Mouse (Mus musculus): ENCODE results near the gene Prl2c1. TPM values are rescaled to one million over a fixed set of nuclear protein-coding genes. Genes with fewer than 3 reads are reported as not detected.
"Not testable (repeated sequence)": the region's sequence is repeated elsewhere in the genome, so short reads cannot be mapped to it uniquely, and the experiment has no call there.

Prl2c1 gene
- polyA plus RNA-seq (2012; rRNA removed), result not detected in 2 replicates

DNA sequence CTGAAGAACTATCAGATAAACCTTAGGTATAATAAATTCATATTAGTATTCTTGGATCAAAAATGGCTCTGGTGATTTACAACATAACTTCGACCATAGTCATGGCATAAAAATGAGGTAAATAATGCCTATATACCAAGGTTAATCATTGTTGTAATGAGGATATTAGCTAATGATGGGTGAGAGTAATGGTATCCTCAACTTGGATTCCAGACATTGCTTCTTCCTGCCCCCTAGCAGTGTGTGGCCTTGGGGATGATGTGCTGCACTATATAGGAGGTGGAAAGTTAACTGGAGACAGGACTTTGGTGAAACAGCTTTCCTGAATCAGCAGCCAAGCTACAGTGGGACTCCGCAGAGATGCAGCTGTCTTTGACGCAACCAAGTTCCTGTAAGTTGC lies at the start of gene Prl2c1:
Prl2c1 (plus strand) TSS at position 301 of the 400 bp plus-strand sequence.
- DNase-seq (ENCODE audit: low read depth, low spot score), result no peak

GRCm38 (mm10) chr13:27801354-27801753 lies 47.8 kb upstream of the Prl2c1 start, which contains the start of gene Prl2a1:
Gene Prl2a1 (plus strand): TSS chr13:27801654.
- DNase-seq (ENCODE audit: low read depth, low spot score), result no peak
- WGBS, result 53% methylated on average over 1 of the region's 1 CpGs

More for the DNA sequence above, at the start of gene Prl2c1:
- 82% methylated on average over 3 of the region's 3 CpGs for whole genome bisulfite sequencing

DNA sequence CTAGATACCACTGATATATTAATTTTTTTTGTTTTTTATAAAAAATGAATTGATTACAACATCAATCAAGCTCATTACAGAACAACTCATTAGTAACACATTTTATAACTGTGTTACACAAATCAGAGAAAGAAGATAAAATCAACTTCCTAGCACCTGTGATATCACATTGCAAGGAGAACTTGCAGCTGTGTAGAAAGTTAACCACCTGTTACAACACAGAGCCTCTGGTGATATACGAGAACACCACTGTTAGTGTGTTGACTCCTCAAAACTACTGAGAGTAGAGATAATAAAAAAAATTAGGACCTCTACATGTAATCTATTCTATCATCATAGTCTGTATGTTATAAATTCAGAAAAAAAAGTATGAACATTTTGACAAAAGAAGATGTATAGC lies 46.4 kb upstream of the Prl2c1 start:
- DNase-seq (ENCODE audit: low read depth, low spot score), result no peak
- WGBS, result 67% methylated on average over 1 of the region's 1 CpGs

- DNase-seq (ENCODE audit: low read depth, low spot score), result not testable (repeated sequence)
- 87% methylated on average over 2 of the region's 2 CpGs for WGBS
Observed at GRCm38 (mm10) chr13:27904236-27904635, 55.1 kb downstream of the Prl2c1 start.

Other genes with a start within 250 kb of the Prl2c1 start
- gene Prl7b1, start 238.8 kb upstream of the Prl2c1 start, polyA plus RNA-seq (2012; rRNA removed), result not detected in 2 replicates
- gene Prl7a1, start 206.8 kb upstream of the Prl2c1 start, polyA plus RNA-seq (2012; rRNA removed), result not detected in 2 replicates
- not detected in 2 replicates for gene Prl7a2, start 181.3 kb upstream of the Prl2c1 start, polyA plus RNA-seq (2012; rRNA removed)
- not detected in 2 replicates for gene Prl7d1, start 132.6 kb upstream of the Prl2c1 start, polyA plus RNA-seq (2012; rRNA removed)
- gene Prl7c1, start 68.5 kb upstream of the Prl2c1 start, polyA plus RNA-seq (2012; rRNA removed), result not detected in 2 replicates
- gene Prl2a1, start 47.7 kb upstream of the Prl2c1 start, polyA plus RNA-seq (2012; rRNA removed), result not detected in 2 replicates
- gene Prl4a1, start 166.9 kb downstream of the Prl2c1 start, polyA plus RNA-seq (2012; rRNA removed), result not detected in 2 replicates